Mouse (Mus musculus) hematopoietic stem cell, adult 5-6 weeks (primary cell): ENCODE results near the gene Oca2. TPM values are rescaled to one million over a fixed set of nuclear protein-coding genes. Genes with fewer than 3 reads are reported as not detected.

Experiments used
- ATAC-seq, 2 experiments: fragments of 125-278 bp in 1 of 2; replicated peaks in 1 of 2; 2 replicates each; pipeline ENCODE4 v1.8.0; 2016 to 2017; ENCODE audit warnings: inconsistent platforms in 2 of 2, mild to moderate bottlenecking in 2 of 2, moderate number of reproducible peaks in 2 of 2, low read depth in 1 of 2, moderate TSS enrichment in 1 of 2; ENCODE audit not compliant: low FRiP score in 2 of 2, poor library complexity in 2 of 2, severe bottlenecking in 2 of 2, insufficient read depth in 1 of 2, low TSS enrichment in 1 of 2
- total RNA-seq: library from RNA; stranded (forward); fragments of 172-1452, 232-1000 nt; gene quantifications from 2 replicates; pipeline ENCODE4 v1.2.3, GENCODE M21; 2017

Oca2 gene
- total RNA-seq, 1 experiment from 2014 or later = not detected

DNA sequence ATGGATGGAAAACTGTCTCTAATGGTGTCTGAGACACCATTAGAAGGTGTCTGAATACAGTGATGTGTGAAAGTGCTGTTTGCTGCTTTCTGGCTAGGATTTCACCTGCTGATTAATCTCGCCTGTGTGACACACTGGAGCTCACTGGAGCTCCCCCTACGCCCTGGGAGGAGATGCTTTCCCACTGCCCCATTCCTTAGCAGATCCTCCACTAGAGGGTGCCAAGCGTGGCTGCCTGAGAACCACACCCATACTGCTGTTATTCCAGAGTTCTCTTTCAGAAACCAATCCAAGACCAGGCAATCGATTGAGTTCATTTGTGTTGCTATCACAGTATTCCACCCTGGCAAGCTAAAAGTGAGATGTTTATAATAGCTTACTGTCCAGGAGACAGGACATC lies 88.2 kb downstream of the Oca2 start:
- ATAC-seq = no peak

DNA sequence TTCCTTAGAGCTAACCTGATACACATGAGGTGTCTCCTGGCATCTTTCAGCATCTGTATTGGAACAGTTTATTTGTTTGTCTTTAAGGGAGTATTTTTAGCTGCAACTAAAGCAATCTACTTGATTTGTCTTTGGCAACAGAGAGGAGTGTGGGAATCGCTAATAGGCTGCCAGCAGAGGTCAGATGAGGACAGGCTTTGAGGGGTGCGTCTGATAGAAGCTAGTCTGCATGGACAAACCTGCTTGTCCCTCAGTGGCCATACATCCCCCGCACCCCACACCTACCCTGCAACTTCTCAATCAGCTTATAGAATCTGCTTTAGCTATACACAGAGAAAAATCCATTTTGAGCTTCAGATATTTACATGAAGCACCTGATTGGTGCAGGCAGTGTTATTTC lies 109.0 kb downstream of the Oca2 start:
- ATAC-seq = no peak

DNA sequence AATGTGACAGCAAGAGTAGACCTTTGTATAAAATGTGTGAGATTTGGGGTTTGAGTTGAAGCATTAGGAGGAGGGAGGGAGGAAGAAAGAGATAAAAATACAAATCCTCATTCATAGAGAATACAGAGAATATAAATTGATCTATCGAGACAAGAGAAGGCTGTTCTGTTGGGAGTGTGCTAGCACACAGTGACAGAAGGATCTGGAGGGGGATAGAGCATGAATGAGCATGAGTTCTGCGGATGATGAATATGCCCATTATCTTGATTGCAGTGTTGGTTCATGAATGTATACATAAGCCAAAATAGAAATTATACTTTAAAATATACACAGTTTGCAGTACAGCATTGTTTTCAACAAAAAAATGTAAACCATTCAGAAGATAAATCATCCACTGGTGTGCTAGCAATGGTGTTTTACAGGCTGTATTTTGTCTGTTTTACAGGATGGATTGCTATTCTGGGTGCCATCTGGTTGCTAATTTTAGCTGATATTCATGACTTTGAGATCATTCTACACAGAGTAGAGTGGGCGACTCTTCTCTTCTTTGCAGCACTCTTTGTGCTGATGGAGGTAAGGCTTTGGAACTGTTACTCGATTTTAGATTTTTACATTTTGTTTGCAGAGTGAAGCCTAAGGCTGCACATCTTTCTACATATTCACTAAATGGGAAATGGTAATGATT lies 117.2 kb downstream of the Oca2 start:
- no peak for ATAC-seq

GRCm38 (mm10) chr7:56381750-56382421 lies 142.3 kb downstream of the Oca2 start:
- ATAC-seq = no peak

DNA sequence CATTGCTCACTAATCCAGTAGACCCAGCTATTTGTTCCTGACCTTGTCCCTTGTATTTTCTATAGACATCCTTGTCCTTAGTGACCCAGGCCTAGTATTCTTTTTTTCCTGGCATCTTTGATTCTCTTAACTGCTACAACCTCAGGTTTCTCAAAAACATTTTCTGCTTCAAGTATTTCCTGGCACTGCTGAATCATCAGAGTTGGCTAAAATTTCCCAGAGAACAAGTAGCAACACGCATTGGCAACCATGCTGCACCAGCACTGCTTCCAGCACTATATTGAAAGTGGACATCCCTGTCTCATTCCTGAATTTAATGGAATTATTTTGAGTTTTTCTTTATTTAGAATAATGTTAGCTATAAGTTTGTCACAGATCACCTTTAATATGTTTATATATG lies 143.1 kb downstream of the Oca2 start:
- ATAC-seq = no peak

- ATAC-seq = no peak
These were observed 148.7 kb downstream of the Oca2 start for GRCm38 (mm10) chr7:56388295-56388694.

GRCm38 (mm10) chr7:56418182-56418836 lies 178.7 kb downstream of the Oca2 start:
- no peak for ATAC-seq

GRCm38 (mm10) chr7:56419253-56419844 lies 179.8 kb downstream of the Oca2 start:
- ATAC-seq = no peak

DNA sequence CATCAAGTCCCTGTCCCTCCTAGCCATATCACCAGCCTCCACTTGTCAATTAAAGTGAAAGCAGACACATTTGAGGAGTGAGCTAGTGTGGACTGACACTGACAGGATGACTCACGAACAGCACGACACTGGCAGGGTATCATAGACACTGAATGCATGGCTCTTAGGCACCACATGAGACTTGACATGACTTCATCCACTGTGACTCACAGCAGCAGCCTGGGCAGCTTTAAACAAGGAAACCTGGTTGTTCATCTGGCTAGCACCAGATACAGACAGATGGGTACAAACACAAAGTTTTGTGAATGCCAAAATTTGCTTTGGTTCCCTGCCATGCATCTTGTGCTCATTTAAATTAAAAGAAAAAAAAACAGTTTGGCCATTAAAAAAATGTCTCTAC lies 182.4 kb downstream of the Oca2 start:
- no peak for ATAC-seq

GRCm38 (mm10) chr7:56423548-56423947 lies 184.0 kb downstream of the Oca2 start:
- no peak for ATAC-seq

DNA sequence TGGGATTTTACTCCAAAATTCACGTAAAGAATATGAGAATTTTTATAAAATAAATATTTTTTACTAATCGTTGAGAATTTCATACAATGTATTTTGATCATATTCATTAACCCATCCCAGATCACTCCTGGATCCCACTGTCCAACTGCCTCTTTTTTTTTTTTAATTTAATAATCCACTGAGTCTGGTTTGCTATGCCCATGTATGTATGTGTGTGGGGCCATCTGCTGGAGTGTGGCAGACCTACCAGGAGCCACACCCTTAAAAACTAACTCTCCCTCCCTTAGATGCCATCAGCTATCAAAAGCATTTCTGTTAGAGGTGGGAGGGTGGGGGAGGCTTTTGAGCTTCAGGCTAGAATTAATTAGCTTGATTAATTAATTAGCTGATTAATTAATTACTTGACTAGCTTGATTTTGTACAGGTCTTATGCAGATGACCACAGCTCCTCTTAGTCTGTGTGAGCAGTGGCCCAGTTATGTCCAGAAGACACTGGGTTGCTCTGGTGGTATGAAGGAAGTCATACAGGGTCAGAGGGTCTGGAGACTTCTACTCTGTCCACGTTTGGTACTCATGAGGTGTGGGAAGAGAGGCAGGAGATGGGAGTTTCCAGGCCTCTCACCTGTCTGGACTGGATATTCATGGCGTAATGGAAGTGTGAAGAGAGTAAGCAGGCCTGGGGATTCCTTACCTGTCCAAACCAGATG lies 221.4 kb downstream of the Oca2 start:
- no peak for ATAC-seq

- no peak for ATAC-seq
These were observed 258.7 kb downstream of the Oca2 start for GRCm38 (mm10) chr7:56498242-56498641.

DNA sequence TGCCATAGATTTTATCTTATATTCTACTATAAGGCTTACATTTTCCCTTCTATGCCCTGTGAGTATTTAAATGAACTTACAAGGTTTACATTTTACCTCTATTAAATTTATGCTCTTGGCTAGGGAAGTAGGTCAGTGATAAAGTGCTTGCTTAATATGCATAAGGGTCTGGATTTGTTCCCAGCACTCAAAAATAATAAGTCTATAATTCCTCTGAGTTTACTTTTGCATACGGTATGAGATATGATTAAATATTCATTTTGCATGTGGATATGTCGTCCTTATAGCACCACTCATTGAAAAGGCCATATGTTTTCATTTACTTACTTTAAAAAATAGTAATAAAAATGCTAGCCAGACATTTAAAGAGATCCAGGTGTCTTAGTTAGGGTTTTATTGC lies 259.8 kb downstream of the Oca2 start:
- no peak for ATAC-seq

DNA sequence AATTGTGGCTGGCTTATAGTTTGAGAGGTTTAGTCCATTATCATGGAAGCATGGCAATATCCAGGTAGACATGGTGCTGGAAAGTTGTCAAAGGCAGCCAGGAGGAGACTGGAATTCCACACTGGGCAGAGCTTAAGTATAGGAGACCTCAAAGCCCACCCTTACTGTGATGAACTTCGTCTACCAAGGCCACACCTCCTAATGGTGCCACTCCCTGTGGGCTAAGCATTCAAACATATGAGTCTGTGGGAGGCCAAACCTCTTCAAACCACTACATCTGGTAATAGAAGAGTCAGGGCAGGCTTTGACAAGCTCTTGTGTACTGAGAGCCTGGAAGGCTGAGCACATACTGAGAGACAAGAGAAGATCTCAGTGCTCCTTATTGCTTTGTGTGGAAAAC lies 260.2 kb downstream of the Oca2 start:
- ATAC-seq = no peak

GRCm38 (mm10) chr7:56500438-56500837 lies 260.9 kb downstream of the Oca2 start:
- ATAC-seq = no peak

DNA sequence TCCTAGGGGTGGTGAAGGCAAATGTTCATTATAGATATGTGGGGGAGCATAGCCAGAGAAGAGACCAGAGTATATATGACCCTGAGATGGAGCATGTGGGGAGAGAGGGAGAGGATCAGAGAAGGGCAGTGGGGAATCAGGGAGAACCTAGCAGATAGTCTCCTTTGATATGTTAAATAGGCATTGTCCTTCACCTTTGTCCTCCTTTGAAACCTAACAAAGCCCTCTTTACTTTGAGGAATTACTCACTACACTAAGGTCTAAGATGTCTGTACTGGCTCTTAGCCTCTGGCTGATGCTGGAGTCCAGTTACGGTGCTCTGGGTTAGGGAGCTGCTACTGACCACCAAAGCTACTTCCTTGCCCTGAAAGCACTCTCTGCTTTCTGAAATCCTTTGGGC lies 279.0 kb downstream of the Oca2 start:
- ATAC-seq = no peak

GRCm38 (mm10) chr7:56519741-56520140 lies 280.2 kb downstream of the Oca2 start:
- ATAC-seq = no peak

DNA sequence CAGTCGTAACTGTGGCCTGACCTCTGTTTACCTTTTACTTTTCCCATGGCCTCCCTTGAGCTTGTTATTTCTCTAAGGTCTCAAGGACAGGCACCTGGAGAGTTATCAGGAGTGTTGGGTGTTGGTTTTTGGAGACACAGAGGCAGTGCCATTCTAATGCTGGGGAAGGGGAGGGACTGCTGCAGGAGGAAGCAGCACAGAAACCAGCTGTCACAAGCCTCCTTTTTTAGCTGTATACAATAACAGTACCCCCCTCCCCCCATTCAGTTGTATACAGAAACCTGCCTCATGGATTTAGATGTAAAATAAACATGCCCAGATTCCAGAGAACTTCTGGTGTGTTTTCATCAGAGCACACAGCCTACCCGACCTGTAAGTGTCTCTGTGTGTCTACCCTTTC lies 295.3 kb downstream of the Oca2 start:
- no peak for ATAC-seq
